Mouse (Mus musculus) ovary, postnatal 14 days (tissue): ENCODE data around the gene Ankrd23.
"Not testable (repeated sequence)": the region's sequence is repeated elsewhere in the genome, so short reads cannot be mapped to it uniquely, and the experiment has no call there.

ENCODE experiments used
- DNase-seq: peaks from one replicate; pipeline ENCODE4 v3.0.0; 2022; ENCODE audit warnings: low spot score

Ankrd23 gene

DNA sequence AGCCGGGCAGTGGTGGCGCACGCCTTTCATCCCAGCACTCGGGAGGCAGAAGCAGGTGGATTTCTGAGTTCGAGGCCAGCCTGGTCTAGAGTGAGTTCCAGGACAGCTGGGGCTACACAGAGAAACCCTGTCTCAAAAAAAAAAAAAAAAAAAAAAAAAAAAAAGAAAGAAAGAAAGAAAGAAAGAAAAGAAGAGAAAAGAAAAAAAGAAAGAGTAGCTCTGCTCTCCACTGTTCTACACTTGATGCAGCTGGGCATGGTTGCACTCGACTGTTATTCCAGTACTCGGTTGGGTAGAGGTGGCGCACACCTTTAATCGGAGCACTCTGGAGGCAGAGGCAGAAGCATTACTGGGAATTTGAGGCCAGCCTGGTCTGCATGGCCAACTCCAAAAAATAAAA, at the start of gene Ankrd23:
Ankrd23 (minus strand) TSS at position 101 of the 400 bp plus-strand sequence.
- not testable (repeated sequence) for DNase-seq

DNA sequence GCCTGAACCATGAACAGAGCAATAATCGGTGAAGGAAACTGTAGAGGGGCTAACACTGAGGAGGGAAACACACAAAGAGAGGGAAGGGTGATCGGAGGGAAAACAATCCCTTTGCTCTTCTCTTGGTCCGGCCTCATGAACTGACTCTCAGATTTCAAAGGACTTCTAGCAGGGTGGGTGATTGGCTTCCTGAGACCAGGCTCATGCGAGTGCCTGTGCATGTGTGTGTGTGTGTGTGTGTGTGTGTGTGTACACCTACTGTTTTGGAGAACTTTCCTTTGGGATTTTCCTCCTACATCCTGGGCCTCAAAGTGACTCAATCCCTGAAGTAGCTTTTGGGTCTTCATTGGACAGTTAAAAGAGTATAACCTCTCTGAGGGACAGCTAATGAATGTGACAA, 49.6 kb upstream of the Ankrd23 start:
- DNase-seq = no peak

DNA sequence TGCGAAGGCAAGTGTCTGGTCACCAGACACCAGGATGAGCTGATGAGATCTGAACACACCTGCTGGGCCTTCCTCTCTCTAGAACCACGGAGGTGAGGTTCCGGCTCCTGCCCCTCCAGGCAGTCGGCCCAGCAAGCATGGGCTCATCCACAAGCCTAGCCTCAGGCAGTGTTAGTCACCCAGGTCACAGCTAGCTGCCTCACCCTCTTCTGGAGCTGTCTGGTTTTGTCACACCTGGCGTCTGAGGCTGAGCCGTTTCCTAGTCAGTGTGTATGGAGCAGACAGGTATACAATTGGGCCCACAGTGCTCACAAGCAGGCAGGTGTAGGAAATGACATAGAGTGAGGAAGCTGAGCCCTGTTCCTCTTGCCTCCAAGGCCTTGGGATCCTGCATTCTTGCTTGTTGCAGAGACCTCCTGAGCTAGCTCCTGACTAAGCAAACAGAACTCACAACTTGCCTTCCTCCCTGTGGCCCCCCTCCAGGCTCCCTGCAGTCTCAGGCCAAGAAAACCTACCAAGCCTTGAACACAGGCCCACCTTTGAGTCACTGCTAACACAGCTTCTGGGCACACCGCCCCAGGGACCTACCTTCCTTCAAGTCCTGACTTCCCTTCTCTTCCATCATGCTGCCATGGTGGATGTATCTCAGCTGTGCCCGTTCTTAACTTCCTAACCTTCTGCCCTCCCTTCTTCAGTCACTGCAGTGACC, 46.9 kb upstream of the Ankrd23 start:
- no peak for DNase-seq

DNA sequence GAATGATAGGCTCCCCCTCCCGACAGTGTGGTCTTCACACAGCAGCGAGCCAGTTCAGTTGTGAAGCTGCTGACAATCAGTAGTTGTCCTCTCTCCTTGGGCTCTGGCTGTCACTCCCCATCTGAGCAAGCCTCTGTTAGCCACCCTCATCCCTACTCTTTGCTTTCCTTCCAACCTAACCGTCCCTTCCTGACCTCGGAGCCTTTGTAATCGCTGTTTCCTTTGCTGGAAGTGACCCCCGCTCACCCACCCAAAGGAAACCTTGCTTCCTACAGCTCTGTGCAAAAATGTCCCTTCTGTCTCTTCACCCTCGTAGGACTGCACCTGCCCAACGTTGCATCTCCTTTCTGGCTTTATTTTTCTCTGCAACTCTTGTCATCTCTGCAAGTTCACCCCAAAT, 45.5 kb upstream of the Ankrd23 start:
- DNase-seq = no peak

DNA sequence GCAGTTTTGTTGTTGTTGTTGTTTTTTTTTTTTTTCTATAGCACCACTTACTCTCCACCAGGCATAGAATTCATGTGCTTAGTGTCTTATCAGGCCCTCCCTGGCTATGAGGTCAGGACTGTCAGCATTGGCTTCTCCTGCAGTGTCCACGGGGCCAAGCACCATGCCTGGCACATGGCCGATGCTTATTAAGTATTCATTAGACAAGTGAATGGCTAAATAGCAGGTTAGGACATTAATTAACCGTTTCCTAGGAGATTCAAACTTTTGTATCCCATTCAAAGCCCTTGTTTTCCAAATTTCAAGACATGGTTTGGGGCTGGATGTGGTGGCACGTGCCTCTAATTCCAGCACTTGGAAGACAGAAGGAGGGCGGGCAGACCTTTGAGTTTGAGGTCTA, 44.6 kb upstream of the Ankrd23 start:
- no peak for DNase-seq

DNA sequence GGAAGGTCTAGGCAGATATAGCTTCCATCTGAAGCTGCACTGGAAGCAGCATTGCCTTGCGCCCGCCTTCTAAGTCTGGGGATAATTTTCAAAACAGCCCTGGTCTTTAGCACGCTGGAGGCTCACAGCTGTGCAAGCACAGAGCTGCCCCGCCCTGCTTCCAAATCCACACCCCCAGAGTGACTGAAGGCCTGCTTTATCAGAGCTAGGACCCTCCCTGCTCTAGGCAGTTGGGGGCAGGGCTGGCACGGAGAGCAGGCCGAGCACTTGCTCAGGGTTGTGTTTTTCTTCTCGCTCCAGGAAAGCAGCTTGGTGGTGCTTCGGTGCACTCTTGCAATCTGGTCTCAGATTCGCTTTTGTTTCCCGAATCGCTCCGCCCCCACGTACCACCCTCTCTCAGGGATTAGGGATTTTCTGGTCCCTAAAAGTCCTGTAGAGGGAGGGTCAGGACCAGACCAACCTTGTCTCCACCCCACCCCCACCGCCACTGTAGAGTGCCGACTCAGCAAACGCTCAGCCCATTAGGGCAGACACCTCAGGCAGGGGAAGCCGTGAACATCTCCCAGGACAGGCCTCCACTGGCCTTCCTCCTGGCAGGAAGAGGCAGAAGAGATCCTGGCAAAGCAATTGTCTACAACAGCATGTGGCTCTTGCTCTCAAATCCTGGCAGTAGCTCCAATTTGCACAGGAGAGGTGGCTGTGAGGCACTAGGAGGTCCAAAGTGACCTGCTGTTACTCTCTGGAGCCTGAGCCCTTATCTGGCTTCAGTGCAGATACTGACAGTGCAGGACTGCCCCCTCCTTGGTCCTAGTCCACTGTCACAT, 43.9 kb upstream of the Ankrd23 start:
- DNase-seq = peak; percentile 55

DNA sequence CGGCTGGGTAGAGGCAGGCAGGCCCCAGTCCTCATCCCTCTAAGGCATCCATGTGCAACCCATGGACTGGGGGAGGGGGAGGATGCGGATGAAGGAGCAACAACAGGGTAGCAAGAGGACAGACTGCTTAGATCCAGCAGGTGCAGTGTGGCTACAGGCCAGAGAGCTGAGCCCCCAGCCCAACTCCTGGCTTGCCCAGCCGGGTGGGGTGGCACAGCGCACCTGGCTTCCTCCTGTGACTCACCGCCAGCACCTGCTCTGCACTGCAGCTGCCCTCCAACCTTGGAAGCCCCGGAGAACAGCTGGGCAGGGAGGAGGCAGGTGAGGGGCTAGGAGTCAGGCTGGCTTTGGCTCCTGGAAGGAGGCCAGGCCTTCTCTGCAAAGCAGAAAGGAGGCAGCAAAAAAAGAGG, 43.3 kb upstream of the Ankrd23 start:
- no peak for DNase-seq

DNA sequence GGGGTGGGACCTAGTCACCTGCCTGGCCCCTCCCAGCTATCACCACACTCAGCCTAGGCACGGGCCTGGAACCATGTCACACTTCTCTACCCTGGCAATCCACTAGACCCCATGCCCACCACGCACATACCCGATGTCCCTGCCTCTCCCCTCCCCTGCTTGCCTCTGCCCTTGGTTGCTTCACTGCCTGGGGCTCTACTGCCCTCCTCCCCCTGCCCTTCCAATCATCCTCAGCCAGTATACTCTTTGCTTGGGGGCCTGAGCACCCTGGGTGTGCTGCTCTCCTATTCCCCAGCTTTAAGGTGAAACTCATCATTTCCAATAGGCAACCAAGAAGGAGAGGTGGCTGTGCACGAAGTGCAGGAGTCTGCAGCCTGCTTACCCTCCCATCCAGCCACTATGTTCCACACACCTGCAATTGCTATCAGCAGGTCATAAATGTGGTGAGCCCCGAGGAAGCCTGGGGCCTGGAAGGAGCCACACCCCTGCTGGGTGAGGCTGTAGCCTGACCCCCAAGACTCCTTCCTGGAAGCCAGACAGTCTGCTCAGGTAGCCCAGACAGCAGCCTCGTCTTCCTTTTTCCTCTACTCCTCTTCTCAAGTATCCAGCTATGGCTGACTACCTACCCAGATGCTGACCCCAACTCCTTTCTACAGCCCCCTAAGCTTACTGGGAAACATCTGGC, 40.5 kb upstream of the Ankrd23 start:
- DNase-seq = no peak

DNA sequence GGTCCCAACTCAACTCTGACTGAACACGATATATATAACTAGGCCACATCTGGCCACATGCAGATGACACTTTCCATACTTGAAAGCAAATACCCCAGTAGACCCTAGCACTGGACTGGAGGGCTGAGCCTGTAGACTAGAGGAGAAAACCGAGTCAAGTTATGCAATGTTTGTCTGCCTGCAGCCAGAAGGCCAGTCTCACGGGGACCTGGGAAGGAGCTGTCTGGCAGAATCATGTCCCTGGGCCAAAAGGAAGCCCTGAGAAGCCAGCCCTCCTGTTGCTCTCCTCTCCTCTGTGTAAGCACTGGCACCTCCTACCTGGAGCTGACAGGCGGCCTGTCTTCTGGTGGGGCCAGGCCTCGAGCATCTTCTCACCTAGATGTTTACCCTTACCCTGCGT, 38.7 kb upstream of the Ankrd23 start:
- DNase-seq = no peak

DNA sequence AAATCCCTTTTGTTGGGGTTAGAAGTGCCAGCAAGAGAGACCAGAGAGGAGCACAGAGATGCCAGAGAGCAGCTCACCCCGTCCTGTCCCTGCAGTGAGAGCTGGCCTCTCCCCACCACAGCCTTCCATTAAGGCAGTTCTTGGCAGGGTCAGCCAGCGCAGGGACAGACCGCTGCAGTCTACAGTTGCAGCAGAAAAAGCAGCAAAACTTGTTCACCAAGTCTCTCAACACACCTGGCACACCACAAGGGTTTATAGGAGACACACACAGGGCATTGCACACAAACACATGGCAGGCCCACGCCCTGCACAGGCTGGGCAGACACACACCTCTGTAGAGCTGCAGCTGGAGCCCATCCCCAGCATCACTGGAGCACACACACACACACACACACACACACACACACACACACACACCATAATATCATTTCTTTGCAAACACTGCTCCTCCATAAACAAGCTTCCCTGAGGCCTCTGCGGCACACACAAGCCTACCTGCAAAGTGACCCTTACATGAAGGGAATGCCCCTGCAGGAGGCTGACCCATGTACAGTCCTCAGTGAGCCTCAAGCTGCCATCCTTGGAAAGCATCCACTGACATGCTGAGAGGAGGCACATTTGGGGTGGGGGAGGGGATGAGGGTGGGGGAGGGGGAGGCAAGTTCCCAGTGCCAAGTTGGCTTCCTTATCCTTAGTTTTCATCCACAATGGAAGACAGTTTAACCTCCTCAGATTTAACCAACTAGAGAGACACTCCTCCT, 37.7 kb upstream of the Ankrd23 start:
- no peak for DNase-seq

DNA sequence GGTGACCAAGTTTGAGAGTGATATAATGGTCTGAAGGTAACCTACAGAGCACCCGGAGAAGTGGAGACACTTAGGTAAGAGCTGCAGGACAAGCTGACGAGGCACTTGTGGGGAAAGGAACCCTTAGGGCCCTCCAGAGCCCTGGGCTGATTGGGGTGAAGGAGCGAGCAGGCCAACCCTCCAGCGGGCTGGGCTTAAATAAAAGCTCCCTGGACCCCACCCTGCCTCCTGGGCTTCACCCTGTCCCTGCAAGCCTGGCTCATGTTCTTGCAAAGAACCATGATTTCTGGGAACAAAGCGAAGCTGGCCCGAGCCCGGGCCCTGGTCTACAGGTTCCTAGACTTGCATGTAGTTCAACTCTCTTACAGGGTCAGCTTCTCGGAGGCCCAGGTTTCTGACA, 36.8 kb upstream of the Ankrd23 start:
- DNase-seq = no peak

DNA sequence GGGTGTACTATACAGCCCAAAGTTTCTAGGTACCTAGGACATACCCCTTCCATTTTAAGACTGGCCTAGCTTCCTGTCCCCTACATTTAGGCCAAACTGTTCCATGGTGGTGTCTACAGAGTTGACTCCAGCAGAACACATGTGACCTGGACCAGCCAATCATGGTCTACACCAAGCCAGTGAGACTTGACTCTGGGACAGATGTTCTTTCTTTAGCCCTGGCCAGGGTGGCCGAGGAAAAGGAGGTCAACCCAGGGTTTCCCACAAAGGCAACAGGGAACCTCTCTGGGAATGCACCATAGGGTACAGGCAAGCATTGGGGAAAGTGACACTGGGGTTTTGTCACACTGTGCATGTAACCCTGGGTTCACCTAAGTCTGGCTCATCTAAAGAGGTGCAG, 36.0 kb upstream of the Ankrd23 start:
- DNase-seq = no peak

DNA sequence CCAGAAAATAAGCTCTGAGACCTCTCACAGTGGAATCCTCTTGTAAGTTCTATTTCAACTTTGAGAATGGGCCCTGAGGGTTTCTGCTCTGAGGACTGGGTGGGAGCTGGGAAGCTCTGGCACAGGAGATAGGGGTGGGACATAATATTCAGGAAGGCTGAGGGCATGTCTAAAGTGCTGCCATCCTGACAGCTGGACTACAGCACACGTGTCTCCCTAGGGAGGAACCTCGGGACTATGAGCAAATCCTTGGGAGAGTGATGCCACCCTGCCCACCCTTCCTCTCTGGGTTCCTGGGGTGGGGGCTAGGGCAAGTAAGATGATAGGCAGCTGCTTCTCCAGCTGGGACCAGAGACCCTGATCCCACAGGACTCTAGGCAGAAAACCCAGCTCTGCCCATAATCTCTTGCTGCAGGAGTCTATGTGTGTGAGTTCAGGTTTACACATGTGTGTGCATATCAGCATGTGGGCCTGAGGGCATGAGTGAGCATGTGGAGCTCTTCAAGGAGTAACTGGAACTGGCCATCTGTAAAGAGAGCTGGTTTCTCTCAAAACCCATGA, 35.5 kb upstream of the Ankrd23 start:
- DNase-seq = no peak

DNA sequence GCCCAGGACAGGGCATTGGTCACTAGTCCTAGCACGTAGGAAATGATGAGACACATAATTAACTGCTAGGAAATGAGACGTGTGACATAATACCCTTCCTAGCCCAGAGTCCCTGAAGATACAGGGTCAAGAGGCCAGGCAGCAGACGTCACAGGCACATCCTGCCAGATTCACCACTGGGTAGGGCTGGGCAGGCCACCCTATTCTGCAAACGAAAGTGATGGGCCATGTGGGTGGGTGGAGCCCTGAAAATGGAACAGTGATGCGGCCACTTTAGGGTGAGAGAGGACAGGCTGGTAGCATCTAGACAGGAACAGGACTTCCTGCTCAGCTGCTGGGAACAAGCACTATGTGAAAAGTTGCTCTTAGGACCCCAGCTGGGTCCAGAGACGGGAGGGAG, 34.9 kb upstream of the Ankrd23 start:
- DNase-seq = no peak

DNA sequence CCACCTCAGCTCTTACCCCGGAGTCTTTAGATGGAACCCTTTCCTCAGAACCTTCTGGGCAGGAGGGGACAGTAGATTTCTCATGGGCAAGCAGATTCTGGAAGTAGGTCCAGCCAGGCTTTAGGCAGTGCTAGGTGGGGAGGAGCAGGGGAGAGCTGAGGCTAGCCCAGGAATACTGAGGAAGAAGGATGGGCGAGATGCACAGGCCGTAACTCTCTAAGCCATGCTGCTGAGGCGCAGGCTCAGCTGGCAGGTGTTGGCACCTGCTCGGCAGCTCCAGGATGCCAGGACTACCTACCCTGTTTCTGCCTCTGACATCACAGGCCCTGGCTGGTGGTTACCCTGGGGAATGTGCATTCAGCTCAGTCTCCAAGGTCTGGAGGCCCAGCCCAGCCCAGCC, 33.6 kb upstream of the Ankrd23 start:
- no peak for DNase-seq

DNA sequence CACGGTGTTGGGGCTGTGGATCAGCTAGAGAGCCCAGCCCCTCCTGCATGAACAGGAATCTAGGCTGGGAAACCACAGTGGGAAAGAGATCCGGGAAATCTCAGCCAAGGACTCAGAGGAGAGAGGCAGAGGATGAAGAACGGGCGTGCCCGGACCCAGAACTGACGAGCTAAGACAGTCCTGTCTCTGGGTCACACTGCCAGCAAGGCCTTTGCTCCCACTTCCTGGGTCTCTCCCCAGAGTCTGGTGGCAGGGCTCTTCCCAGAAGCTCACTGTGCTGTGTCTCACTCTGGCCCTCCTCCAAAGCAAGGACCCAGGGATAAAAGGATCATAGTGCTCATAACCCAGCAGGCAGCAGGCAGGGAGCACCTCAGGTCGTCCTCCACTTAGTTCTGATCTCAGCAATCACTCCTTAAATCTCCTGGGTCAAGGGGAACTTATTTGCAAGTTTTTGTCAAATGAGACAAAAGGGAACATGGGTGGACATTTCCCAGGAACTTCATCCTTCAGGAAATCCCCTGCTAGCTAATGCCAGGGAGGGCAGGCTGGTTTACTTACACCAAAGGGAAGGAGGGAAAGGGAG, 33.1 kb upstream of the Ankrd23 start:
- DNase-seq = no peak

DNA sequence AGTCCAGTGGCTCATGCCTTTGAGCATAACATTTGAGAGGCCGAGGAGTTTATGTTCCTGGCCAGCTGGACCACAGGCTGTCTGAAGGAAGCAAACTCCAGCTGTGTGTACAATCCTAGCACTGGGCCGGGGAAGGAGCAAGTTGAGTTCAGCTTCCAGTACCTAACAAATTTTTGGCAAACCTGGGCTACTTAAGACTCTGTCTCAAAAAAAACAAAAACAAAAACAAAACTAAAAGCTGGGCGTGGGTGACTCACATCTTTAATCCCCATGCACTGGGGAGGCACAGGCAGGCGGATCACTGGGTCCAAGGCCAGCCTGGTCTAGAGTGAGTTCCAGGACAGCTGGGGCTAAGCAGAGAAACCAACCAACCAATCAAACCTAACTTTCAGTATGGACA, 32.1 kb upstream of the Ankrd23 start:
- no peak for DNase-seq

DNA sequence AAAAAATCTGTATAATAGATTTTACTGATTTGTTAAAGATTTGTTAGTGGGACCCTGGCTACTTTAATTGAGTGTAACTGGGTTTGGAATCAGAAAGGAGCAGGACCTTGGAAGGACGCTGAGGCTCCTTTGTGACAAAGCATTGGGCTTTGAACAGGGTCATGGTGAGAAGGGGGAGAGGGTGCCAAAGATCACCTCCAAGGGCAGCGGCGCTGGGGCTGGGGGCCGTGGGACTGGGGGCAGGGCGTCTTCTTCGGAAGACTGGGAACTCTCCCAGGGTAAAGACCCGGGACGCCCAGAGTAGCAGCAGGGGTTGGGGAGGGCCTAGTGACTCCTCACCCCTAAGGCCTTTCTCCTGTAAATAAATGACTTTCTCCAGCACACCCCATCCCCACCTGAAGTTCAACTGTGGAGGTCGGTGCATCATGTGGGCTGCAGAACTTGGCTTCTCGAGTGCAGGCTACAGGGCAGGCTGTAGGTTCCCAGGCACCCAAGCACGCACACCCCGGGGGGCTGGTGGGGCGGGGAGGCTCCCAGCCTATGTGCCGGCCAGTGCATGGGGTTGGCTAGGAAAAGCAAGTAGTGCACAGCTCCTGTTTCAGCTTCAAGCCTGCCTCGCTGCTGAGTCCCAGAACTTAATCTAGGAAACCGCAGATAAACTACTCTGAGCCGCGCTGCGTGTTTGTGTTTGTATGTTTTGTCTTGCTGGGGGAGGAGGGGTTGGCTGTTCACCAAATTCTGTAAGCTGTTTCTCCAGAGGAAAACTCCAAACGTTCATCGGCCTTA, 31.3 kb upstream of the Ankrd23 start:
- no peak for DNase-seq

DNA sequence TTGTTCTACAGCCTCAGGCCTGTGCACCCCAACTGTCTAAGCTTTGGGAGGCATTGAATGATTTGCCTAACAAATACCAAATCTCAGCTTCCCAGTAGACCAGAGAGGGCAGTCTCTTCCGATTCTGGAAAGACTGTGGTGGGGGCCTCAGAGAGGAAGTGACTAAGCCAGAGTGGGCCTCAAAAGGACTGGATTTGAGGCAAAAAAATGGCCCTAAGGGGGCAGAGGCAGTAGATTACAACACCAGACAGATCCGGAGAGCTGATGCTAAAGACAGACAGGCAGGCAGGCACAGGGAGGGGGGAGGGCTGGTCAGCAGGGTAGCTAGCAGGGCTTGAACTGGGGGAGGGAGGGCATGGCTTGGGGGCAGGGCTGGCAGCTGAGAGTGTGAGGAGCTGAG, 29.7 kb upstream of the Ankrd23 start:
- no peak for DNase-seq

DNA sequence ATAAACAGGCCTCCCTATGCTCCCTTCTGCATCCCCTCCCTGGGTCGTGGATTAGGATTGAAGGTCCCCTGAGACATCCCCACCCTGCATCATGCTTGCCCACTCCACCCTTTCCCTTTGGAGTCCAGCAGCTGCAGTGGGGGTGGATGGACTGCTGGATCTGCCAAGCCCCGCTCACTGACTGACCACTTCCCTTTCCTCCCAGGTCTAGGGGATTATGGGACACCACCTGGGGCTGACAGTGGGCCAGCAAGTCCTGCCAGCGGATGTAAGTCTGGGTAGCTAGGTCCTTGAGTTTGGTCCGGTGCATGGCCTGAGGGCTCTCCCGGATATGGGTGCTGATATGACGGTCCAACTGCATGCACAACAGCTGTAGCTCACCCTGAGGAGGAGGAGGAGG, 27.4 kb upstream of the Ankrd23 start:
- DNase-seq = no peak

DNA sequence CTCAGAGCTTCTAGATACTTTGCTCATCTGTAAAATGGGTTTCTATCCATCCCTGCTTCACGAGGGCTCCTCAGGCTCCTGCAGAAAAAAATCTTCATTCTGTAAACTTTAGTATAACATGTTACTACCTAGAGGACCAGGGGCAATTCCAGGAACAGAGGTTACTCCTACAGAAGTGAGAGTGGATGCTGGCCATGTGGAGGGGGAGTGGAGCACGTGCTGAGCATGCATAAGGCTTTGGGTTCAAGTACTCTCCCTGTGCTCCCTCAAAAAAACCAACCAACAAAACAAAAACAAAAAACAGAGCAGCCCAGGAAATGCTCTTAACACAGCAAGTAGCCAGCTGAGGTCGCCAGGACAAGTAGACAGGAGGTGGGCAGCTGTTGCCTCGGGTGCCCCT, 26.9 kb upstream of the Ankrd23 start:
- no peak for DNase-seq
